Mouse (Mus musculus) MEL (cell line): ENCODE measurements around the gene Pcif1. TPM values are rescaled to one million over a fixed set of nuclear protein-coding genes. Genes with fewer than 3 reads are reported as not detected.

Experiments
- DNase-seq: peaks from one replicate; pipeline ENCODE4 v3.0.0; 2011; ENCODE audit warnings: low read depth, low spot score
- H3K27ac ChIP-seq: 2 replicates; pipeline ENCODE4 v1.5.1; 2012; ENCODE audit warnings: low read depth, mild to moderate bottlenecking, control low read depth, low read length, moderate library complexity; ENCODE audit not compliant: control insufficient read depth
- H3K27me3 ChIP-seq, 2 experiments: fragments of 150-350 bp in 1 of 2; sonication (generic) in 1 of 2; 2 replicates each; pipeline ENCODE4 v1.6.1; 2012; ENCODE audit warnings: low read length in 2 of 2, mild to moderate bottlenecking in 2 of 2, improper control_type of control experiment in 1 of 2, moderate library complexity in 1 of 2; ENCODE audit not compliant: insufficient read depth in 2 of 2, control insufficient read depth in 1 of 2
- H3K36me3 ChIP-seq, 2 experiments: 2 replicates each; pipeline ENCODE4 v1.6.1; 2012 to 2014; ENCODE audit warnings: low read length in 2 of 2, improper control_type of control experiment in 1 of 2, inconsistent platforms in 1 of 2, mild to moderate bottlenecking in 1 of 2; ENCODE audit not compliant: insufficient read depth in 2 of 2, control insufficient read depth in 1 of 2
- H3K4me1 ChIP-seq, 2 experiments: fragments of 150-350 bp in 1 of 2; sonication (generic) in 1 of 2; 2 replicates each; pipeline ENCODE4 v1.6.1; 2012; ENCODE audit warnings: low read length in 2 of 2, improper control_type of control experiment in 1 of 2, mild to moderate bottlenecking in 1 of 2; ENCODE audit not compliant: insufficient read depth in 2 of 2, control insufficient read depth in 1 of 2
- H3K4me3 ChIP-seq, 2 experiments: fragments of 150-350 bp in 1 of 2; sonication (generic) in 1 of 2; 2 replicates each; pipeline ENCODE4 v1.5.1; 2012; ENCODE audit warnings: low read depth in 2 of 2, low read length in 2 of 2, mild to moderate bottlenecking in 2 of 2, moderate library complexity in 2 of 2, control low read depth in 1 of 2, improper control_type of control experiment in 1 of 2; ENCODE audit not compliant: control insufficient read depth in 1 of 2, insufficient read depth in 1 of 2
- H3K79me2 ChIP-seq: 2 replicates; pipeline ENCODE4 v1.6.1; 2012; ENCODE audit warnings: mild to moderate bottlenecking, low read length, moderate library complexity; ENCODE audit not compliant: control insufficient read depth, poor library complexity, insufficient read depth
- H3K9ac ChIP-seq: 2 replicates; pipeline ENCODE4 v1.6.1; 2012; ENCODE audit warnings: low read depth, mild to moderate bottlenecking, control low read depth, low read length, moderate library complexity; ENCODE audit not compliant: control insufficient read depth, poor library complexity, severe bottlenecking
- H3K9me3 ChIP-seq: fragments of 150-350 bp; sonication (generic); replicated peaks from 2 replicates; pipeline ENCODE4 v1.6.1; 2012; ENCODE audit warnings: mild to moderate bottlenecking, low read length, improper control_type of control experiment, moderate library complexity; ENCODE audit not compliant: insufficient read depth
- CHD2 ChIP-seq: IDR thresholded peaks from 2 replicates; pipeline ENCODE4 v1.6.1; 2011; ENCODE audit warnings: low read length, improper control_type of control experiment
- CTCF ChIP-seq, 3 experiments: IDR thresholded peaks in 2 of 3; conservative IDR thresholded peaks in 1 of 3; 2 replicates each; pipeline ENCODE4 v1.5.1; 2011 to 2012; ENCODE audit warnings: low read length in 3 of 3, low read depth in 2 of 3, mild to moderate bottlenecking in 2 of 3, improper control_type of control experiment in 1 of 3, inconsistent platforms in 1 of 3, mixed read lengths in 1 of 3, moderate library complexity in 1 of 3; ENCODE audit not compliant: control insufficient read depth in 1 of 3, insufficient read depth in 1 of 3, poor library complexity in 1 of 3, severe bottlenecking in 1 of 3
- E2F4 ChIP-seq: IDR thresholded peaks from 2 replicates; pipeline ENCODE4 v1.6.1; 2011; ENCODE audit warnings: low read depth, low read length, improper control_type of control experiment, borderline replicate concordance
- EP300 ChIP-seq, 2 experiments: IDR thresholded peaks; 2 replicates each; pipeline ENCODE4 v1.6.1; 2011; ENCODE audit warnings: improper control_type of control experiment in 2 of 2, low read length in 2 of 2, low read depth in 1 of 2, mild to moderate bottlenecking in 1 of 2
- ETS1 ChIP-seq: IDR thresholded peaks from 2 replicates; pipeline ENCODE4 v1.6.1; 2012; ENCODE audit warnings: low read depth, mild to moderate bottlenecking, inconsistent platforms, low read length, improper control_type of control experiment, moderate library complexity
- JUND ChIP-seq: IDR thresholded peaks from 2 replicates; pipeline ENCODE4 v1.6.1; 2011; ENCODE audit warnings: low read depth, mild to moderate bottlenecking, improper control_type of control experiment, low read length
- KAT2A ChIP-seq: conservative IDR thresholded peaks from 2 replicates; pipeline ENCODE4 v1.6.1; 2012; ENCODE audit warnings: low read depth, low read length, improper control_type of control experiment, inconsistent platforms
- MAZ ChIP-seq: IDR thresholded peaks from 2 replicates; pipeline ENCODE4 v1.6.1; 2012; ENCODE audit warnings: low read depth, mild to moderate bottlenecking, inconsistent platforms, low read length, improper control_type of control experiment
- MEF2A ChIP-seq: IDR thresholded peaks from 2 replicates; pipeline ENCODE4 v1.6.1; 2014; ENCODE audit warnings: low read depth, mild to moderate bottlenecking, inconsistent platforms, low read length, improper control_type of control experiment; ENCODE audit not compliant: poor library complexity, insufficient replicate concordance, severe bottlenecking; ENCODE audit errors: extremely low read depth
- MXI1 ChIP-seq: IDR thresholded peaks from 2 replicates; pipeline ENCODE4 v1.6.1; 2011; ENCODE audit warnings: mild to moderate bottlenecking, low read depth, low read length, improper control_type of control experiment
- MYB ChIP-seq: IDR thresholded peaks from 2 replicates; pipeline ENCODE4 v1.6.1; 2011; ENCODE audit warnings: mild to moderate bottlenecking, low read depth, low read length, improper control_type of control experiment
- MYC ChIP-seq: IDR thresholded peaks from 2 replicates; pipeline ENCODE4 v1.6.1; 2011; ENCODE audit warnings: low read depth, mild to moderate bottlenecking, low read length, improper control_type of control experiment, moderate library complexity
- NELFE ChIP-seq: IDR thresholded peaks from 2 replicates; pipeline ENCODE4 v1.6.1; 2011; ENCODE audit warnings: low read depth, low read length, improper control_type of control experiment
- NRF1 ChIP-seq: IDR thresholded peaks from 2 replicates; pipeline ENCODE4 v1.6.1; 2014; ENCODE audit warnings: low read depth, mild to moderate bottlenecking, inconsistent platforms, low read length, improper control_type of control experiment, moderate library complexity; ENCODE audit not compliant: poor library complexity, insufficient read depth, severe bottlenecking
- POLR2A ChIP-seq, 2 experiments: IDR thresholded peaks; 2 replicates each; pipeline ENCODE4 v1.6.1; 2011 to 2012; ENCODE audit warnings: low read length in 2 of 2, mild to moderate bottlenecking in 2 of 2, control low read depth in 1 of 2, improper control_type of control experiment in 1 of 2, low read depth in 1 of 2, moderate library complexity in 1 of 2; ENCODE audit not compliant: control insufficient read depth in 1 of 2, insufficient read depth in 1 of 2, poor library complexity in 1 of 2
- POLR2AphosphoS2 ChIP-seq: IDR thresholded peaks from 2 replicates; pipeline ENCODE4 v1.6.1; 2011; ENCODE audit warnings: low read length, improper control_type of control experiment
- RAD21 ChIP-seq: IDR thresholded peaks from 2 replicates; pipeline ENCODE4 v1.6.1; 2011; ENCODE audit warnings: mild to moderate bottlenecking, low read depth, low read length, improper control_type of control experiment
- RCOR1 ChIP-seq: IDR thresholded peaks from 2 replicates; pipeline ENCODE4 v1.6.1; 2012; ENCODE audit warnings: low read depth, mild to moderate bottlenecking, inconsistent platforms, low read length, improper control_type of control experiment
- SMC3 ChIP-seq: IDR thresholded peaks from 2 replicates; pipeline ENCODE4 v1.6.1; 2011; ENCODE audit warnings: low read depth, low read length, improper control_type of control experiment
- TAL1 ChIP-seq: IDR thresholded peaks from 2 replicates; pipeline ENCODE4 v1.6.1; 2012; ENCODE audit warnings: mild to moderate bottlenecking, inconsistent platforms, low read length, moderate library complexity, mixed read lengths
- TBP ChIP-seq: IDR thresholded peaks from 2 replicates; pipeline ENCODE4 v1.8.0; 2011; ENCODE audit warnings: low read depth, low read length, improper control_type of control experiment
- UBTF ChIP-seq: IDR thresholded peaks from 2 replicates; pipeline ENCODE4 v1.6.1; 2012; ENCODE audit warnings: low read depth, mild to moderate bottlenecking, inconsistent platforms, low read length, improper control_type of control experiment, moderate library complexity, borderline replicate concordance; ENCODE audit not compliant: insufficient read depth
- USF1 ChIP-seq: IDR thresholded peaks from 2 replicates; pipeline ENCODE4 v1.6.1; 2014; ENCODE audit warnings: low read depth, mild to moderate bottlenecking, inconsistent platforms, low read length, improper control_type of control experiment, moderate library complexity
- USF2 ChIP-seq, 2 experiments: IDR thresholded peaks; 2 replicates each; pipeline ENCODE4 v1.6.1; 2011 to 2012; ENCODE audit warnings: improper control_type of control experiment in 2 of 2, low read length in 2 of 2, borderline replicate concordance in 1 of 2, inconsistent platforms in 1 of 2, low read depth in 1 of 2, mild to moderate bottlenecking in 1 of 2; ENCODE audit not compliant: insufficient read depth in 1 of 2
- ZC3H11A ChIP-seq: IDR thresholded peaks from 2 replicates; pipeline ENCODE4 v1.6.1; 2012; ENCODE audit warnings: low read depth, mild to moderate bottlenecking, inconsistent platforms, low read length, improper control_type of control experiment
- ZMIZ1 ChIP-seq: IDR thresholded peaks from 2 replicates; pipeline ENCODE4 v1.6.1; 2012; ENCODE audit warnings: low read depth, mild to moderate bottlenecking, inconsistent platforms, low read length, improper control_type of control experiment, moderate library complexity
- ZNF384 ChIP-seq: IDR thresholded peaks from 2 replicates; pipeline ENCODE4 v1.6.1; 2012; ENCODE audit warnings: low read depth, mild to moderate bottlenecking, inconsistent platforms, low read length, improper control_type of control experiment
- polyA plus RNA-seq, 2 experiments: library from polyadenylated mRNA; stranded (reverse) in 1 of 2; unstranded in 1 of 2; fragments of >175 nt in 1 of 2; fragments of >200 nt in 1 of 2; gene quantifications; 2 replicates each; pipeline versions ENCODE4 v1.2.1 to v1.2.4; 2012; ENCODE audit warnings: low replicate concordance in 2 of 2, low read depth in 1 of 2; ENCODE audit not compliant: insufficient read length in 2 of 2, insufficient read depth in 1 of 2, missing spikeins in 1 of 2
- total RNA-seq: library from RNA; depleted of rRNA; stranded (reverse); fragments of 300-350 nt; gene quantifications from 2 replicates; pipeline ENCODE4 v1.2.3, GENCODE M21; 2012

The Pcif1 gene
- total and polyA plus RNA-seq, 3 experiments, result 46.8 to 118 TPM; not detected in 1

GRCm38 (mm10) chr2:164910360-164911061 is 31.4 kb downstream of the Pcif1 start:
- Histone ChIP-seq H3K9me3 (no peaks in the 10 kb centered on the region), H3K4me1 (peaks cover 8 to 21% of the 10 kb centered on the region in 2 experiments), H3K4me3 (peak overlapping the region; percentile 73 to 78), H3K27me3 (no peaks in the 10 kb centered on the region), H3K36me3 (peaks cover 10 to 14% of the 10 kb centered on the region in 2 experiments), H3K79me2 (peaks cover 25% of the 10 kb centered on the region), H3K27ac (peak overlapping the region; percentile 39), H3K9ac (peak overlapping the region; percentile 94)
- DNase-seq, result no peak
- no peak for TF ChIP-seq MAZ
- no peak for TF ChIP-seq USF1
- TF ChIP-seq RCOR1, result peak; percentile 54

- no peaks in the 10 kb centered on the region for H3K27me3 ChIP-seq
- peaks cover 25% of the 10 kb centered on the region for H3K79me2 ChIP-seq
- H3K27ac ChIP-seq, result peak within 1 kb of the TSS; percentile 93
- DNase-seq, result peak; percentile 96
- H3K36me3 ChIP-seq, result peaks cover 3 to 14% of the 10 kb centered on the region in 2 experiments
- H3K4me3 ChIP-seq, result peak within 1 kb of the TSS; percentile 73 to 78
- peaks cover 8 to 21% of the 10 kb centered on the region in 2 experiments for H3K4me1 ChIP-seq
- H3K9me3 ChIP-seq, result no peaks in the 10 kb centered on the region
- H3K9ac ChIP-seq, result peak within 1 kb of the TSS; percentile 94
- TF ChIP-seq ETS1, result no peak
- no peak for TF ChIP-seq MEF2A
- no peak for TF ChIP-seq MYC
- no peak for TF ChIP-seq MYB
- TF ChIP-seq EP300 (IDR thresholded peaks at IDR 0.05; ENCODE audit: low read depth in 1 of 2, low read length in 2 of 2), result no peak
- TF ChIP-seq RAD21, result no peak
- TF ChIP-seq TAL1, result no peak
- TF ChIP-seq MXI1, result no peak
- peak; percentile 88 for TF ChIP-seq ZMIZ1
- TF ChIP-seq SMC3, result 0 out of 2 replicates have a peak, but pooled peaks have one; percentile 9
- peak; percentile 94 for TF ChIP-seq POLR2AphosphoS2
- TF ChIP-seq E2F4, result no peak
- TF ChIP-seq CHD2, result no peak
- peak in 1 of 3 experiments; percentile 30; a peak in 3 of 6 replicates for TF ChIP-seq CTCF (IDR thresholded peaks at IDR 0.05 in 2 of 3, conservative IDR thresholded peaks at IDR 0.05 in 1 of 3; ENCODE audit: control insufficient read depth in 1 of 3, insufficient read depth in 1 of 3, low read depth in 2 of 3, low read length in 3 of 3, poor library complexity in 1 of 3, severe bottlenecking in 1 of 3)
- TF ChIP-seq TBP, result peak; percentile 69
- TF ChIP-seq KAT2A, result peak; percentile 87
- peak; percentile 34 to 98 for TF ChIP-seq POLR2A (IDR thresholded peaks at IDR 0.05; ENCODE audit: control insufficient read depth in 1 of 2, insufficient read depth in 1 of 2, low read depth in 1 of 2, low read length in 2 of 2, poor library complexity in 1 of 2)
- peak; percentile 90 for TF ChIP-seq NELFE
- TF ChIP-seq JUND, result no peak
- TF ChIP-seq ZC3H11A, result no peak
- no peak for TF ChIP-seq USF2 (IDR thresholded peaks at IDR 0.05; ENCODE audit: borderline replicate concordance in 1 of 2, insufficient read depth in 1 of 2, low read depth in 1 of 2, low read length in 2 of 2)
- 0 out of 2 replicates have a peak, but pooled peaks have one; percentile 72 for TF ChIP-seq UBTF
- TF ChIP-seq MAZ, result peak; percentile 89
- no peak for TF ChIP-seq ZNF384
- no peak for TF ChIP-seq NRF1
These were observed 32.3 kb downstream of the Pcif1 start, which contains the start of gene Zfp335 for GRCm38 (mm10) chr2:164911086-164912048. TSS of gene Zfp335 (minus strand) at chr2:164911757.
